Mouse (Mus musculus) thymus, postnatal 0 days (tissue): Measurements from ENCODE around the gene Gm6685. TPM values are rescaled to one million over a fixed set of nuclear protein-coding genes. Genes with fewer than 3 reads are reported as not detected.
"Not testable (repeated sequence)": the region's sequence is repeated elsewhere in the genome, so short reads cannot be mapped to it uniquely, and the experiment has no call there.

Source experiments
- DNase-seq: peaks from one replicate; pipeline ENCODE4 v3.0.0-alpha.2; 2015; ENCODE audit warnings: low spot score
- polyA plus RNA-seq: library from polyadenylated mRNA; unstranded; fragments of >200 nt; fragmentation: Nextera tagmentation; extraction: Ambion mirVana; gene quantifications from 2 replicates; pipeline ENCODE4 v1.2.1, GENCODE M21; 2015

The Gm6685 gene
- 0.23 TPM in 1 of 2 replicates, not detected in the other for polyA plus RNA-seq

- DNase-seq: not testable (repeated sequence)
Observed at GRCm38 (mm10) chr11:28339224-28340150, at the start of gene Gm6685. Gene Gm6685, minus strand, starts transcription at chr11:28339867.

- no peak for DNase-seq
Observed at GRCm38 (mm10) chr11:28375891-28376290, 36.2 kb upstream of the Gm6685 start.

- no peak for DNase-seq
Observed at GRCm38 (mm10) chr11:28374636-28375035, 35.0 kb upstream of the Gm6685 start.

- DNase-seq: not testable (repeated sequence)
Observed at GRCm38 (mm10) chr11:28371381-28371780, 31.7 kb upstream of the Gm6685 start.

- DNase-seq: no peak
Observed at GRCm38 (mm10) chr11:28365929-28366244, 26.2 kb upstream of the Gm6685 start.

- DNase-seq: peak; percentile 52
Observed at GRCm38 (mm10) chr11:28365209-28365928, 25.7 kb upstream of the Gm6685 start.

GRCm38 (mm10) chr11:28343465-28343864 lies 3.8 kb upstream of the Gm6685 start:
- no peak for DNase-seq

- no peak for DNase-seq
Observed at GRCm38 (mm10) chr11:28341887-28342286, 2.2 kb upstream of the Gm6685 start.

- no peak for DNase-seq
Observed at GRCm38 (mm10) chr11:28327878-28328277, 11.8 kb downstream of the Gm6685 start.

GRCm38 (mm10) chr11:28313396-28313795 lies 26.3 kb downstream of the Gm6685 start:
- DNase-seq: no peak

- DNase-seq: no peak
Observed at GRCm38 (mm10) chr11:28307723-28308122, 31.9 kb downstream of the Gm6685 start.

- no peak for DNase-seq
Observed at GRCm38 (mm10) chr11:28290440-28290839, 49.2 kb downstream of the Gm6685 start.

Other genes with a start within 250 kb of the Gm6685 start
- gene Ccdc85a, start 244.5 kb upstream of the Gm6685 start, polyA plus RNA-seq: 0.90 and 1.4 TPM in 2 replicates